10 mouse cellular contexts compared by ENCODE assay signal in the genomic region with DNA sequence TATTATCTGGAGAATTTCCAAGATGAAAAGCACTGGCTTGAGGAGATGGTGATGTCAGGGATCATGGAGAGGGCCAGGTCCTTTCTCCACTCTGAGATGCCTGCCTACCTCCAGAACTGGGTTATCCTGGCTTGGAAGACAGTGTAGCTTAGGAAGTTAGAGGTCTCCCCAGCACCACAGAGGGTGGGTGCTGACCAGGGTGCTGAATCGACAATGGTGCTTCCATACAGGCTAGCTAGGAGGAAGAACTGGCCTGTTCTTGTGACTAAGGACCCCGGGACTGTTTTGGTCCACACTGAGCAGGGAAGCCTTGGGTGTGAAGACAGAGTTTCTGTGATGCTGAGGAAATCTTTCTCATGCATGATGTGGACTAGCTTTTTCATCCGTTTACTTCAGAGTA. TPM values are rescaled to one million over a fixed set of nuclear protein-coding genes. Genes with fewer than 3 reads are reported as not detected.
DNase-seq lines count a peak whose midpoint lies in the region; ATAC-seq lines count a peak whose summit lies in the region.
"Had no signal": no experiment of that assay in that cellular context is flagged by ENCODE, and none has a peak within 500 bp of the region (broad histone marks: within the 10 kb centered on the region; RNA-seq: fewer than 3 reads in every experiment).

No protein-coding gene starts in this region.

- H3K9ac ChIP-seq in midbrain, embryonic 11.5 days (ENCODE audit: low read length): no peak overlapping the region
- H3K9ac ChIP-seq in midbrain, embryonic 16.5 days (ENCODE audit: low read depth, low read length): no peak overlapping the region
- H3K9ac ChIP-seq in embryonic facial prominence, embryonic 14.5 days (ENCODE audit: low read depth, low read length): no peak overlapping the region
- H3K9ac ChIP-seq in neural tube, embryonic 11.5 days (ENCODE audit: low read length): no peak overlapping the region
- H3K9ac ChIP-seq: hindbrain, embryonic 15.5 days had no signal

- peaks cover 6% of the 10 kb centered on the region for H3K36me3 ChIP-seq in midbrain, embryonic 11.5 days (ENCODE audit: control insufficient read depth, insufficient read depth, low read length)
- H3K36me3 ChIP-seq in midbrain, embryonic 16.5 days (ENCODE audit: control insufficient read depth, insufficient read depth, low read length): peaks cover 4% of the 10 kb centered on the region; the same call in 1 of the 2 replicates
- peaks cover 19% of the 10 kb centered on the region for H3K36me3 ChIP-seq in embryonic facial prominence, embryonic 14.5 days (ENCODE audit: control insufficient read depth, insufficient read depth, low read length)
- peaks cover 2% of the 10 kb centered on the region for H3K36me3 ChIP-seq in neural tube, embryonic 11.5 days (ENCODE audit: control insufficient read depth, insufficient read depth, low read length)

- no peaks in the 10 kb centered on the region for H3K9me3 ChIP-seq in midbrain, embryonic 11.5 days (ENCODE audit: control insufficient read depth, low read length)
- H3K9me3 ChIP-seq in midbrain, embryonic 16.5 days (replicated peaks; ENCODE audit: control insufficient read depth, low read length, poor library complexity, severe bottlenecking): no peaks in the 10 kb centered on the region
- no peaks in the 10 kb centered on the region for H3K9me3 ChIP-seq in embryonic facial prominence, embryonic 14.5 days (ENCODE audit: control insufficient read depth, low read length)
- no peaks in the 10 kb centered on the region for H3K9me3 ChIP-seq in neural tube, embryonic 11.5 days (ENCODE audit: control insufficient read depth, low read length)
- H3K9me3 ChIP-seq: hindbrain, embryonic 15.5 days had no signal

- no peaks in the 10 kb centered on the region for H3K4me1 ChIP-seq in midbrain, embryonic 11.5 days (ENCODE audit: control insufficient read depth, insufficient read depth, low read length)
- no peaks in the 10 kb centered on the region for H3K4me1 ChIP-seq in midbrain, embryonic 16.5 days (ENCODE audit: control insufficient read depth, insufficient read depth, low read length)
- no peaks in the 10 kb centered on the region for H3K4me1 ChIP-seq in embryonic facial prominence, embryonic 14.5 days (ENCODE audit: control insufficient read depth, insufficient read depth, low read length)
- no peaks in the 10 kb centered on the region for H3K4me1 ChIP-seq in neural tube, embryonic 11.5 days (ENCODE audit: control insufficient read depth, insufficient read depth, low read length)
- H3K4me1 ChIP-seq: hindbrain, embryonic 15.5 days had no signal

- ATAC-seq in midbrain, embryonic 11.5 days (ENCODE audit: low FRiP score): no peak
- ATAC-seq in midbrain, embryonic 16.5 days: no peak
- 0 out of 2 replicates have a peak, but pooled peaks have one; percentile 22 for ATAC-seq in embryonic facial prominence, embryonic 14.5 days (ENCODE audit: low read depth)
- no peak for ATAC-seq in neural tube, embryonic 11.5 days (ENCODE audit: insufficient read depth, low FRiP score, low TSS enrichment)

- H3K4me3 ChIP-seq in midbrain, embryonic 11.5 days (ENCODE audit: low read depth, low read length): no peak overlapping the region
- no peak overlapping the region for H3K4me3 ChIP-seq in midbrain, embryonic 16.5 days (ENCODE audit: low read depth, low read length)
- no peak overlapping the region for H3K4me3 ChIP-seq in embryonic facial prominence, embryonic 14.5 days (ENCODE audit: low read depth, low read length)
- H3K4me3 ChIP-seq in neural tube, embryonic 11.5 days (ENCODE audit: low read depth, low read length): no peak overlapping the region
- H3K4me3 ChIP-seq: hindbrain, embryonic 15.5 days had no signal

- 37% methylated on average over 3 of the region's 3 CpGs for WGBS in midbrain, embryonic 11.5 days
- 44% methylated on average over 3 of the region's 3 CpGs for WGBS in midbrain, embryonic 16.5 days
- 28% methylated on average over 3 of the region's 3 CpGs for WGBS in embryonic facial prominence, embryonic 14.5 days
- whole genome bisulfite sequencing in neural tube, embryonic 11.5 days: 40% methylated on average over 3 of the region's 3 CpGs

- no peaks in the 10 kb centered on the region for H3K27me3 ChIP-seq in midbrain, embryonic 11.5 days (ENCODE audit: control insufficient read depth, insufficient read depth, low read length)
- H3K27me3 ChIP-seq in midbrain, embryonic 16.5 days (ENCODE audit: control insufficient read depth, insufficient read depth, low read depth, low read length): no peaks in the 10 kb centered on the region
- H3K27me3 ChIP-seq in embryonic facial prominence, embryonic 14.5 days (replicated peaks; ENCODE audit: control insufficient read depth, insufficient read depth, low read length): no peaks in the 10 kb centered on the region
- H3K27me3 ChIP-seq in neural tube, embryonic 11.5 days (ENCODE audit: control insufficient read depth, insufficient read depth, low read length): no peaks in the 10 kb centered on the region
- H3K27me3 ChIP-seq: hindbrain, embryonic 15.5 days had no signal

- no peak overlapping the region for H3K4me2 ChIP-seq in midbrain, embryonic 11.5 days
- H3K4me2 ChIP-seq in midbrain, embryonic 16.5 days (ENCODE audit: low read length): no peak overlapping the region
- no peak overlapping the region for H3K4me2 ChIP-seq in embryonic facial prominence, embryonic 14.5 days (ENCODE audit: low read depth, low read length)
- no peak overlapping the region for H3K4me2 ChIP-seq in neural tube, embryonic 11.5 days (ENCODE audit: low read depth)
- H3K4me2 ChIP-seq: hindbrain, embryonic 15.5 days had no signal

- H3K27ac ChIP-seq in midbrain, embryonic 11.5 days (ENCODE audit: low read depth, low read length): no peak overlapping the region
- no peak overlapping the region for H3K27ac ChIP-seq in midbrain, embryonic 16.5 days (ENCODE audit: low read length)
- H3K27ac ChIP-seq in embryonic facial prominence, embryonic 14.5 days (replicated peaks; ENCODE audit: low read depth, low read length): no peak overlapping the region
- H3K27ac ChIP-seq in neural tube, embryonic 11.5 days (ENCODE audit: low read depth, low read length): no peak overlapping the region
- H3K27ac ChIP-seq: hindbrain, embryonic 15.5 days had no signal

- DNase-seq in adrenal gland, adult (ENCODE audit: inconsistent age in 2 of 2, low spot score in 1 of 2): peak; percentile 11 to 53
- no peak for DNase-seq in adrenal gland, postnatal 4 days (ENCODE audit: low spot score in 2 of 2)
- DNase-seq in midbrain, embryonic 11.5 days (ENCODE audit: low spot score, missing footprints): peak; percentile 86
- DNase-seq in embryonic facial prominence, embryonic 14.5 days (ENCODE audit: low spot score): peak; percentile 62
- peak; percentile 45 for DNase-seq in neural tube, embryonic 11.5 days (ENCODE audit: low spot score)
- no peak for DNase-seq in cerebellum, adult 18-20 months
- DNase-seq in cerebellum, postnatal 25 days: no peak

RNA-seq across cellular contexts. Expression of gene Tmem74b, which starts 10.8 kb away (rescaled TPM):
- total RNA-seq in adrenal gland, postnatal 4 days (2021): 1 to 10 TPM; 1.6 TPM
- 3.8 and 5.4 TPM in 2 replicates for polyA plus RNA-seq in midbrain, embryonic 11.5 days (2014; fragmentation: Nextera tagmentation; extraction: Ambion mirVana)
- polyA plus RNA-seq in midbrain, embryonic 16.5 days (2015; fragmentation: Nextera tagmentation; extraction: Ambion mirVana): 28.8 and 30.8 TPM in 2 replicates
- polyA plus RNA-seq in embryonic facial prominence, embryonic 14.5 days (2014; fragmentation: Nextera tagmentation; extraction: Ambion mirVana): 2.5 and 3.1 TPM in 2 replicates
- polyA plus RNA-seq in neural tube, embryonic 11.5 days (2014; fragmentation: Nextera tagmentation; extraction: Ambion mirVana): 6.5 and 8.2 TPM in 2 replicates

RNA-seq across cellular contexts. Expression of gene Psmf1, which starts 31.3 kb away (rescaled TPM):
- total RNA-seq in adrenal gland, postnatal 4 days (2021): 10 to 100 TPM; 51.8 to 51.9 TPM
- polyA plus RNA-seq in midbrain, embryonic 11.5 days (2014; fragmentation: Nextera tagmentation; extraction: Ambion mirVana): 44.9 and 46.0 TPM in 2 replicates
- 64.0 and 66.5 TPM in 2 replicates for polyA plus RNA-seq in midbrain, embryonic 16.5 days (2015; fragmentation: Nextera tagmentation; extraction: Ambion mirVana)
- 38.9 and 48.4 TPM in 2 replicates for polyA plus RNA-seq in embryonic facial prominence, embryonic 14.5 days (2014; fragmentation: Nextera tagmentation; extraction: Ambion mirVana)
- 45.6 and 52.6 TPM in 2 replicates for polyA plus RNA-seq in neural tube, embryonic 11.5 days (2014; fragmentation: Nextera tagmentation; extraction: Ambion mirVana)

RNA-seq across cellular contexts. Expression of gene Rad21l, which starts 44.3 kb away (rescaled TPM):
- total RNA-seq in adrenal gland, postnatal 4 days (2021): not detected
- polyA plus RNA-seq in midbrain, embryonic 11.5 days (2014; fragmentation: Nextera tagmentation; extraction: Ambion mirVana): not detected in 2 replicates
- polyA plus RNA-seq in midbrain, embryonic 16.5 days (2015; fragmentation: Nextera tagmentation; extraction: Ambion mirVana): 0.34 and 0.36 TPM in 2 replicates
- polyA plus RNA-seq in embryonic facial prominence, embryonic 14.5 days (2014; fragmentation: Nextera tagmentation; extraction: Ambion mirVana): not detected in 2 replicates
- 0.19 TPM in 2 replicates for polyA plus RNA-seq in neural tube, embryonic 11.5 days (2014; fragmentation: Nextera tagmentation; extraction: Ambion mirVana)
- polyA plus RNA-seq: C2C12 had no signal

Comparison
In these comparisons a context has a peak if more than half of its experiments do, and no peak if none do; other contexts are left out.
1. DNase-seq: peak in adrenal gland, adult (2 of 2), midbrain, embryonic 11.5 days (single experiment), embryonic facial prominence, embryonic 14.5 days (single experiment) and neural tube, embryonic 11.5 days (single experiment); none in adrenal gland, postnatal 4 days (0 of 2), cerebellum, adult 18-20 months (0 of 2) and cerebellum, postnatal 25 days (0 of 2).